Mouse (Mus musculus) midbrain, embryonic 14.5 days (tissue): Measurements from ENCODE around the gene Rab31. TPM values are rescaled to one million over a fixed set of nuclear protein-coding genes. Genes with fewer than 3 reads are reported as not detected.

Source experiments
- ATAC-seq: fragments of 200-750 bp; cut with Nextera tagmentation; 2 replicates; pipeline ENCODE4 v1.8.0; 2017; ENCODE audit warnings: moderate number of reproducible peaks, moderate library complexity; ENCODE audit not compliant: low FRiP score, low TSS enrichment
- DNase-seq: peaks from one replicate; pipeline ENCODE4 v3.0.0-alpha.2; 2015
- H3K27ac ChIP-seq: fragments of 300-500 bp; sonication (generic); replicated peaks from 2 replicates; pipeline ENCODE4 v1.5.1; 2014; ENCODE audit warnings: mild to moderate bottlenecking, low read depth, low read length, moderate library complexity
- H3K27me3 ChIP-seq: fragments of 300-500 bp; sonication (generic); 2 replicates; pipeline ENCODE4 v1.6.1; 2014; ENCODE audit warnings: low read length, control low read depth, mixed read lengths; ENCODE audit not compliant: control insufficient read depth, insufficient read depth
- H3K36me3 ChIP-seq: fragments of 300-500 bp; sonication (generic); 2 replicates; pipeline ENCODE4 v1.6.1; 2014; ENCODE audit warnings: low read length, control low read depth; ENCODE audit not compliant: control insufficient read depth, insufficient read depth
- H3K4me1 ChIP-seq: fragments of 300-500 bp; sonication (generic); 2 replicates; pipeline ENCODE4 v1.6.1; 2014; ENCODE audit warnings: mild to moderate bottlenecking, antibody characterized with exemption, low read length, control low read depth; ENCODE audit not compliant: control insufficient read depth, insufficient read depth
- H3K4me2 ChIP-seq: fragments of 300-500 bp; sonication (generic); 2 replicates; pipeline ENCODE4 v1.6.1; 2014; ENCODE audit warnings: mild to moderate bottlenecking, low read length, moderate library complexity
- H3K4me3 ChIP-seq: fragments of 300-500 bp; sonication (generic); replicated peaks from 2 replicates; pipeline ENCODE4 v1.5.1; 2014; ENCODE audit warnings: low read depth, low read length
- H3K9ac ChIP-seq: fragments of 300-500 bp; sonication (generic); replicated peaks from 2 replicates; pipeline ENCODE4 v1.6.1; 2014; ENCODE audit warnings: mild to moderate bottlenecking, low read length, moderate library complexity
- H3K9me3 ChIP-seq: fragments of 300-500 bp; sonication (generic); 2 replicates; pipeline ENCODE4 v1.6.1; 2016; ENCODE audit warnings: low read length, control low read depth, mixed read lengths; ENCODE audit not compliant: control insufficient read depth
- WGBS: fragments of 180-500 bp; shearing (Covaris S2); extraction: QIAGEN DNeasy Blood & Tissue Kit; methylation state at CpG from one replicate; pipeline ENCODE4 v1.1.7; 2014; 5-methylcytosine and 5-hydroxymethylcytosine counted together
- polyA plus RNA-seq: library from polyadenylated mRNA; unstranded; fragments of >200 nt; fragmentation: Nextera tagmentation; extraction: Ambion mirVana; gene quantifications from 2 replicates; pipeline ENCODE4 v1.2.1, GENCODE M21; 2014

Gene Rab31
- polyA plus RNA-seq, 1 experiment from 2014 or later, result 90.2 TPM

DNA sequence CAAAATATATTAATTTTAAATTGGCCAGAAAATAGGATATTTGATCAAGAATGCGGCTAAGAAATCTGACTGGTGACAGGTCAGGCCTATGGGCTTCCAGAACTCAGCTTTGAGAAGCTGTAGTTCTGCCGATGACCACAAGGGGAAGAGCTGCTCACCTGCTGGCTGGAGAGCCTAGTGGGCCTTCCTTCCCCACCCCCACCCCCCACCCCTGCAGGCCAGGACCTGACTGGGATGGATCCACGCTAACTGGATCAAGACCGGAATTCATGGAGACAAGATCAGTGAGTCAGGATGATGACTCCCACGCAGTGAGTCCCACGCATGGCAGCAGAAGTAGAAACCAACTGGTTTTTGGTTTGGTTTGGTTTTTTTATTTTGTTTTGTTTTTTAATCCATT lies 46.3 kb downstream of the Rab31 start:
- Histone ChIP-seq H3K9ac (no peak overlapping the region), H3K4me1 (no peaks in the 10 kb centered on the region), H3K4me2 (no peak overlapping the region), H3K9me3 (no peaks in the 10 kb centered on the region), H3K27me3 (no peaks in the 10 kb centered on the region), H3K36me3 (no peaks in the 10 kb centered on the region), H3K27ac (no peak overlapping the region), H3K4me3 (no peak overlapping the region)
- ATAC-seq (no peak), DNase-seq (no peak)
- 87% methylated on average over 6 of the region's 6 CpGs for WGBS

DNA sequence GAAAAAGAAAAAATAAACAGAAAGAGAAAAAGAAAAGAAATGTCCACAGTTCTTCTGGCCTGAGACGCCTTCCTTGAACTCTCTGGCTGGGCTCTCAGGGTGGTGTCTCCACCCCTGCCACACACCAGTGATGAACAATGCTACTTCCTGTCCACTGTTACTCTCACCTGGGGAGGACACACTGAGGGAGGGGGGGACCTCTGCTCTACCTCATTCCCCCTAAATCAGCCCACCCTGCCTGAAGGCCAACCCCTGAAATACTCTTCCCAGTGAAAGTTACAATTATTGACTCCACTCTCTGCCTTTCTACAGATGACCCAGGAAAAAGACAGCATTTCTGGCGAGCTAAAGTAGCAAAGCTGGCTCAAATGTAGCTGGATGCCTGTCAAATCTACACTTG lies 46.7 kb downstream of the Rab31 start:
- no peak overlapping the region for H3K4me3 ChIP-seq
- WGBS, result 44% methylated on average over 2 of the region's 2 CpGs
- no peak overlapping the region for H3K9ac ChIP-seq
- no peaks in the 10 kb centered on the region for H3K9me3 ChIP-seq
- H3K36me3 ChIP-seq, result no peaks in the 10 kb centered on the region
- no peak overlapping the region for H3K27ac ChIP-seq
- H3K27me3 ChIP-seq, result no peaks in the 10 kb centered on the region
- H3K4me2 ChIP-seq, result no peak overlapping the region
- no peak for DNase-seq
- ATAC-seq, result no peak
- no peaks in the 10 kb centered on the region for H3K4me1 ChIP-seq

DNA sequence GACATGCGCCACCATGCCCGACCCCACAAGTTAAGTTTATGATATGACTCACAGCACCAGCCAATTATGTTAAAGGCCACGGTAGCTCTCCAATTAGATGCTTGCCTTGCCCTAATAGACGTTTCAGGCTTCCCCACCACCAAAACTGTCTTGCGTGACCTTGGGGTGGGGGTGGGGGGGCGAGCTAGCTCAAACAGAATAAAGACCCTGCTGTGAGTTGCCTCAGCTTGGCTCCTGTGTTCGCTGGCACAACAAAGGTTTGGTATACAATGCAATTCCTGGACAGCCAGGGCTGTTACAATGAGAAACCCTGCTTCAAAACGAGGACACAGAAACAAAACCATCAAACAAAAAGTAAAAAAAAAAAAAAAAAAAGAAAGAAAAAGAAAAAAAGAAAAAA lies 47.2 kb downstream of the Rab31 start:
- Histone ChIP-seq H3K27me3 (no peaks in the 10 kb centered on the region), H3K4me3 (no peak overlapping the region), H3K9ac (no peak overlapping the region), H3K4me2 (no peak overlapping the region), H3K4me1 (no peaks in the 10 kb centered on the region), H3K9me3 (no peaks in the 10 kb centered on the region), H3K27ac (no peak overlapping the region), H3K36me3 (no peaks in the 10 kb centered on the region; the same call in 1 of the 2 replicates)
- DNase-seq (no peak), ATAC-seq (no peak)
- 30% methylated on average over 8 of the region's 8 CpGs for WGBS

DNA sequence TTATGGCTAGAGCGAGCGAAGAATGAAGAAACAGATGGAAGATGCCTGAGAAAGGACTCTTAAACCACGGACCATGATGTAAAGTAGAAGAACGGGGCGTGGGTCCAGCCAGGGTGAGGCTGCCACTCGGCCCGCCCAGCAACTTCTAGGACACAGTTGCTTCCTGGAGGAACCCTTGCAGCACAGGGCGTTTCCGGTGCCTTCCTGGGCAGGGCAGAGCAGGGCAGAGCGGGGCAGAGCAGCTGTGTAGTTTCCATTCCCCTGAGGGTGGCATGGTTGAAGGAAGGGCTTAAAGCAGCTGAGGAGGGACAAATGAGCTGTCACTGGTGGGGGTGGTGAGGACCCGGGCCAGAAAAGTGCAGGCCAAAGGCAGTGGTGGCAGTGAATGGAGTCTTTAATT lies 48.3 kb downstream of the Rab31 start:
- Histone ChIP-seq H3K4me2 (no peak overlapping the region), H3K27ac (no peak overlapping the region), H3K36me3 (peaks cover 5% of the 10 kb centered on the region), H3K9me3 (no peaks in the 10 kb centered on the region), H3K27me3 (no peaks in the 10 kb centered on the region), H3K4me1 (no peaks in the 10 kb centered on the region), H3K4me3 (no peak overlapping the region), H3K9ac (no peak overlapping the region)
- 86% methylated on average over 11 of the region's 11 CpGs for WGBS
- DNase-seq (no peak), ATAC-seq (no peak)

DNA sequence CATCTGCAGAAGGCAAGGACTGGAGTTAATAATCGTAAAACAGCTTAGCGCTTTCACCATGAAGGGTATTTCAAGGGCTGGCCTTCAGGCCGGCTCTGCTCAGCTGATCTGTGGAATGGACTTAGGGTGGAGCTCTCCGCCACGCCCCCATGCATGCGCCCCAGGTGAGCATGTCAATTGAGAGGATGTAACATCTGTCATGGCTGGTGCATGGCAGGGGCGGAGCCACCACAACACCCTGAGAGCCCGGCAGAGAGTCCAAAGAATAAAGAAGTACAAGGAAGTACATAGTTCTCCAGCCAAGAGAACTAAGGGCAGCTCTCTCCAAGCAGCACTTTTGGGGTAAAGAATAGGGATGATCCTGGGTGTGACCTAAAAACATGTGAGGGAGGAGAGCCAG lies 48.9 kb downstream of the Rab31 start:
- ATAC-seq (no peak), DNase-seq (no peak)

DNA sequence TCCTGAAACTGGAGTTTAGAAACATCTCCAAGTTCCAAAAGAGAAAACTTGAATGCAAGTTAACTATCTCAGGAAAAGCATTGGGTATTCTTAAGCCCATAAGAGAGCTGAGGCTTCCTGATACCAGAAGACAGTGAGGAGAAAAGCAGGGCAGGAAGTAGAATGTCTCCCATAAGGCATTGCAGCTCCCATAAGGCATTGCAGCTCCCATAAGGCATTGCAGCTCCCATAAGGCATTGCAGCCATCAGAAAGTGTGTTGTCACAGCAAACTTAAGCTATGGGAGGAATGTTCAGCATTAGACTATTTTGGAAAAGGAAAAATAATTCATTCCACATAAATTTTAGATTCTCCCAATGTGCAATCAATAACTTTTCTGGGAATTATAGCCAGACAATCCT lies 51.2 kb downstream of the Rab31 start:
- no peaks in the 10 kb centered on the region for H3K4me1 ChIP-seq
- H3K27me3 ChIP-seq, result no peaks in the 10 kb centered on the region
- H3K4me3 ChIP-seq, result no peak overlapping the region
- H3K36me3 ChIP-seq, result peaks cover 9% of the 10 kb centered on the region
- no peaks in the 10 kb centered on the region for H3K9me3 ChIP-seq
- H3K4me2 ChIP-seq, result no peak overlapping the region
- ATAC-seq (no peak), DNase-seq (no peak)
- H3K9ac ChIP-seq, result no peak overlapping the region
- H3K27ac ChIP-seq, result no peak overlapping the region

More for the DNA sequence above, 48.9 kb downstream of the Rab31 start:
- Histone ChIP-seq H3K27ac (no peak overlapping the region), H3K4me3 (no peak overlapping the region), H3K9me3 (no peaks in the 10 kb centered on the region), H3K4me1 (no peaks in the 10 kb centered on the region), H3K9ac (no peak overlapping the region), H3K36me3 (peaks cover 5% of the 10 kb centered on the region), H3K4me2 (no peak overlapping the region), H3K27me3 (no peaks in the 10 kb centered on the region)
- WGBS, result 92% methylated on average over 8 of the region's 8 CpGs

DNA sequence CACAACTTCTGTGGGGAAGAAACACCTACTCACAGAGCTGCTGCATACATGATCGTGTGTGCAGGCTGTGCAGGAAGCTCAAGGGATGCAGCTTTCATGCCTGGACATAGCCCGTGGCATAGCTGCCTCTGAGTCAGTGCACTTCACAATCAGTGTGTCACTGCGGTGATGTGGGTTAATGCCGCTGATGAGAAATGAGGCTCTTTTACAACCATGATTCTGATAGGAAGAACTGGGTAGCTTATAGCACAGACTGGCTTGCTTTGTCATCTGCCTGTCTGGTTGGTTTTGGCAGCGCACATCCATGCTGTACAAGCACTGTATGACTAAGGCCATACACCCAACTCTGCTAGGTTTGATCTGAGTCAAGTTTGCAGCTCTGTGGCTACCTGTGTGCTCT lies 52.7 kb downstream of the Rab31 start:
- ATAC-seq, result no peak
- no peaks in the 10 kb centered on the region for H3K27me3 ChIP-seq
- peaks cover 9% of the 10 kb centered on the region for H3K36me3 ChIP-seq
- no peak overlapping the region for H3K4me3 ChIP-seq
- no peak for DNase-seq
- no peaks in the 10 kb centered on the region for H3K4me1 ChIP-seq
- WGBS, result 97% methylated on average over 5 of the region's 5 CpGs
- H3K9me3 ChIP-seq, result no peaks in the 10 kb centered on the region
- H3K9ac ChIP-seq, result no peak overlapping the region
- H3K4me2 ChIP-seq, result no peak overlapping the region
- H3K27ac ChIP-seq, result no peak overlapping the region

DNA sequence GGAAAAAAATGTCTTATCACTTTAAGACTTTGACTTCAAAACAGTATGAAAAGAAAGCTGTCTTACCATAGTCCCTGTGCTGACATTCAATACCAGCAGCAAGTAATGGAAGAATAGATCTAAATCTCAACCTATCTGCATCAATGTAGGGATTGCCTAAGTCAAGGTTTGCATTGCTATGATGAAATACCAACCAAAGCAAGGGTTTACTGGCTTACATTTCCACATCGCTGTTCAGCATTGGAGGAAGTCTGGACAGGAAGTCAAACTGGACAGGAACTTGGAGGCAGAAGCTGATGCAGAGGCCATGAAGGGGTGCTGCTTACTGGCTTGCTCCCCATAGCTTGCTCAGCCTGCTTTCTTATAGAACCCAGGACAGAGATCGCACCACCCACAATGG lies 54.0 kb downstream of the Rab31 start:
- H3K27ac ChIP-seq, result no peak overlapping the region
- ATAC-seq, result no peak
- H3K4me3 ChIP-seq, result no peak overlapping the region
- no peaks in the 10 kb centered on the region for H3K4me1 ChIP-seq
- no peaks in the 10 kb centered on the region for H3K27me3 ChIP-seq
- DNase-seq, result no peak
- H3K36me3 ChIP-seq, result peaks cover 9% of the 10 kb centered on the region
- no peaks in the 10 kb centered on the region for H3K9me3 ChIP-seq
- WGBS, result 94% methylated on average over 2 of the region's 2 CpGs
- H3K9ac ChIP-seq, result no peak overlapping the region
- H3K4me2 ChIP-seq, result no peak overlapping the region

DNA sequence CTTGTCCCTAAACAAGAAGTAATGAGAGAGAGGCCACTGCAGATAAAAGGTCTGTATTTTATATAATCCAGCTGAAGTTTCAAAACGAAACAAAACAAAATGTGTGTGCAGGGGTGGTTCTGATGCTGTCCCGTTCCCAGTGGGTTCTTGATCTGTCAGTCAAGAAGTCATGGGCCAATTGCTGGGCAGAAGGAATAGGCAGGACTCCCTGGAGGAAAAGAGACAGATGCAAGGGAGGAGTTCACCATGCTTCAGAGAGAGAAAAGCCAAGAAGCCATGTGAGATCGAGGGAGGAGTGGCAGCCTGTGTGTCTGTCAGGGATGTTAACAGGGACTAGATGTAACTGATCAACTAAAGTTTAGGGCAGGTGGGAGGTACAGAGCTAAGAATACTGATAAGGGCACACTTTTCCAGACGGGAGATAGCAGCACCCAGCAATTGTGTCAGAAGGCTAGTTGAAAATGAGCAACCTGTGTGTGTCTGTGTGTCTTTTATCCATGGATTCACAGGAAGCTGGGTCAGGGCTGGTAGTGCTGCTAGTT lies 54.8 kb downstream of the Rab31 start:
- DNase-seq, result no peak
- H3K36me3 ChIP-seq, result peaks cover 9% of the 10 kb centered on the region
- no peaks in the 10 kb centered on the region for H3K4me1 ChIP-seq
- H3K9ac ChIP-seq, result no peak overlapping the region
- no peak for ATAC-seq
- no peak overlapping the region for H3K4me3 ChIP-seq
- H3K27ac ChIP-seq, result no peak overlapping the region
- no peaks in the 10 kb centered on the region for H3K27me3 ChIP-seq
- 78% methylated on average over 4 of the region's 4 CpGs for WGBS
- H3K9me3 ChIP-seq, result no peaks in the 10 kb centered on the region
- no peak overlapping the region for H3K4me2 ChIP-seq
